Mouse (Mus musculus) forebrain, embryonic 10.5 days (tissue): ENCODE data around the gene Tpi1. TPM values are rescaled to one million over a fixed set of nuclear protein-coding genes. Genes with fewer than 3 reads are reported as not detected.

Experiments
- DNase-seq: peaks from one replicate; pipeline ENCODE4 v3.0.0-alpha.2; 2017; ENCODE audit warnings: low spot score; ENCODE audit errors: extremely low spot score
- H3K27ac ChIP-seq: fragments of 300-500 bp; sonication (generic); 2 replicates; pipeline ENCODE4 v1.5.1; 2016; ENCODE audit warnings: mild to moderate bottlenecking
- H3K27me3 ChIP-seq: fragments of 300-500 bp; sonication (generic); 2 replicates; pipeline ENCODE4 v1.6.1; 2016; ENCODE audit warnings: mild to moderate bottlenecking; ENCODE audit not compliant: poor library complexity, severe bottlenecking
- H3K36me3 ChIP-seq: fragments of 300-500 bp; sonication (generic); replicated peaks from 2 replicates; pipeline ENCODE4 v1.6.1; 2016; ENCODE audit warnings: mild to moderate bottlenecking, moderate library complexity
- H3K4me1 ChIP-seq: fragments of 300-500 bp; sonication (generic); 2 replicates; pipeline ENCODE4 v1.6.1; 2016
- H3K4me3 ChIP-seq: fragments of 300-500 bp; sonication (generic); 2 replicates; pipeline ENCODE4 v1.5.1; 2016; ENCODE audit warnings: mild to moderate bottlenecking, moderate library complexity
- H3K9me3 ChIP-seq: fragments of 300-500 bp; sonication (generic); 2 replicates; pipeline ENCODE4 v1.6.1; 2016; ENCODE audit warnings: mild to moderate bottlenecking, moderate library complexity
- WGBS: fragments of 180-500 bp; shearing (Covaris S2); methylation state at CpG from one replicate; pipeline ENCODE4 v1.1.7; 2016; 5-methylcytosine and 5-hydroxymethylcytosine counted together
- polyA plus RNA-seq: library from polyadenylated mRNA; unstranded; fragments of >200 nt; fragmentation: Nextera tagmentation; extraction: Ambion mirVana; gene quantifications from 2 replicates; pipeline ENCODE4 v1.2.1, GENCODE M21; 2016

Tpi1 gene
- 1,048 and 1,068 TPM in 2 replicates for polyA plus RNA-seq

DNA sequence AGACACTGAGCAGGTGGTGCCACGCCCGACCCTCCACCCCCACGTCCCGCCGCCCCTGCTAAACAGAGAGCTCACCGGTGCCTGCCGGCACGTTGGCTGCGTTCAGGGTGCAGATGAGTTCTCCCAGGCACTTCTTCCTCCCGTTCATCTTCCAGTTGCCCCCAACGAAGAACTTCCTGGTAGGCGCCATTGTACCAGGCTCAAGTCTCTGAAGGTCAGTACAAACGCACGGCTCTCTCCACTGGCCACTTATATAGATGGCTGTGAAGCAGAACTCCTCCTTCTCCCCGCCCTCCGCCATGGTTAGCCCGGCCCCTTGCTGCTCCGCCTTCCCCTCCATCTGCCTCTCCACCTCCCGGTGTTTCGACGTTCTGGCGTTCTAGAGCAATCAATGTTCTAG is at the start of gene Tpi1:
Gene Tpi1 (minus strand): TSS at position 364 of the 400 bp plus-strand sequence.
- H3K36me3 ChIP-seq: peaks cover 81% of the 10 kb centered on the region
- H3K27me3 ChIP-seq: no peaks in the 10 kb centered on the region
- peak; percentile 88 for DNase-seq
- H3K27ac ChIP-seq: peak within 1 kb of the TSS; percentile 99
- H3K4me3 ChIP-seq: peak within 1 kb of the TSS; percentile 91
- H3K9me3 ChIP-seq: no peaks in the 10 kb centered on the region
- WGBS: 0% methylated on average over 22 of the region's 22 CpGs
- peaks cover 61% of the 10 kb centered on the region for H3K4me1 ChIP-seq

- peaks cover 9% of the 10 kb centered on the region for H3K36me3 ChIP-seq
- peaks cover 82% of the 10 kb centered on the region for H3K4me1 ChIP-seq
- WGBS: 0% methylated on average over 15 of the region's 16 CpGs
- no peaks in the 10 kb centered on the region for H3K9me3 ChIP-seq
- peak overlapping the region; percentile 69 for H3K4me3 ChIP-seq
- peak overlapping the region; percentile 92 for H3K27ac ChIP-seq
- H3K27me3 ChIP-seq: peaks cover 82% of the 10 kb centered on the region
- DNase-seq: peak; percentile 54
Measured at GRCm38 (mm10) chr6:124863125-124863657, 49.1 kb upstream of the Tpi1 start.

DNA sequence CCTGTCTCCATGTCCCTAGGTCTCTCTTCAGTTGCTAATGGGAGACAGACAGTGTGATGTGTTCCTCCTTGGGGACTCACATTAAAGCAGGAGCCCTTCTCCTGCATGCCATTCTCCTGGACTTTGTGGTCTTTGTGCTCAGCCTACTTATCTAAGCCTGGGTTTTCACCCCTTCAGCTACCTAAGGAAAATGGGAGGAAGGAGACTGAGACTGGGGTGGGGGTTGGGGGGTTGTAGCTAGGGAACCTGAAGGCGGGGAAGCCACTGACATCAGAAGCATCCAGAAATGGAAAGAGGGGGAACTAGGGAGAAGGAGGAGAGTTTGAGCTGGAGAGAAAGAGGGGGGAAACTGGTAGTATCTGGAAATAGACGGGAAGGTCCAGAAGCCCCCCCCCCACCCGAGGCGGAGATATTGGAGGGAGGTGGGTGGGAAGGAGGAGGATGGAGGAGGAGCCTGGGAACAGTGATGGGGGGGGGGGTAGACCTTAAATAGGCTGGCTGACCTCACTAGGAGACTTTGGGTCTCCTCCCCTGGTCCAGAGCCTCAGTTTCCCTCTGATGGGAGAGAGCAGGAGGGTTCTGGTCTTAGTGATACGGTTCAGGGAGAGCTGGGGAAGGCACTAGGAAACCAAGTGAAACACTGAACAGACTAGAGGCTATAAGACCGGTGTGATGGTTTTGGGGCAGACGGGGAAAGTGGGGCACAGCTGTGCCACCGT is 48.5 kb upstream of the Tpi1 start:
- H3K9me3 ChIP-seq: no peaks in the 10 kb centered on the region
- peaks cover 9% of the 10 kb centered on the region for H3K36me3 ChIP-seq
- H3K4me3 ChIP-seq: peak overlapping the region; percentile 69
- WGBS: 9% methylated on average over 8 of the region's 8 CpGs
- peak overlapping the region; percentile 92 for H3K27ac ChIP-seq
- H3K27me3 ChIP-seq: peaks cover 88% of the 10 kb centered on the region
- no peak for DNase-seq
- H3K4me1 ChIP-seq: peaks cover 89% of the 10 kb centered on the region

DNA sequence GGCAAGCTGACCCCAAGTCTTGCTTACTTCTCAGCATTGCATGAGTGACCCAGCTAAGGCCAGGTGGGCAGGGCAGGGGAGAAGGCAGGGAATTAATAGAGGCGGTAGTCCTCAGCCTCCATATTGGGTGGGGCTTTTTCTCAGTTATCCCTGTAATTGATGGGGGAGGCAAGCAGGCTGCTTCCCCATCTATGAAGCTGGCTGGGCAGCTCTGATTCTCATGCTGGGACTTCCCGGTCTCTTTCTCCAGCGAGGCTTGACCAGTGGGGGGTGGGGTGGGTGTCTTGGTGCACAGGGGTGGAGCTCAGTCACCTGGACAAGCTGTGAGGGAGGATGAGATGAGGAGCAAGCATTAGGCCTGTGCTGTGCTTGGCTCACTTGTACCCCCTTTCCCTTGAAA is 47.7 kb upstream of the Tpi1 start:
- Histone ChIP-seq H3K27me3 (peaks cover 86% of the 10 kb centered on the region), H3K36me3 (peaks cover 9% of the 10 kb centered on the region), H3K4me1 (peaks cover 94% of the 10 kb centered on the region), H3K4me3 (peak overlapping the region; percentile 69), H3K9me3 (no peaks in the 10 kb centered on the region), H3K27ac (peak overlapping the region; percentile 92)
- DNase-seq: no peak
- WGBS: 25% methylated on average over 3 of the region's 3 CpGs

- Histone ChIP-seq H3K4me1 (peaks cover 95% of the 10 kb centered on the region), H3K9me3 (no peaks in the 10 kb centered on the region), H3K27ac (peak overlapping the region; percentile 92), H3K4me3 (0 out of 2 replicates have a peak overlapping the region, but pooled peaks have one; percentile 6), H3K27me3 (peaks cover 80% of the 10 kb centered on the region), H3K36me3 (peaks cover 9% of the 10 kb centered on the region)
- 80% methylated on average over 19 of the region's 19 CpGs for WGBS
- DNase-seq: no peak
Measured at GRCm38 (mm10) chr6:124861266-124861665, 47.2 kb upstream of the Tpi1 start.

- H3K36me3 ChIP-seq: peaks cover 9% of the 10 kb centered on the region
- no peak for DNase-seq
- peak overlapping the region; percentile 92 for H3K27ac ChIP-seq
- peaks cover 95% of the 10 kb centered on the region for H3K4me1 ChIP-seq
- no peak overlapping the region for H3K4me3 ChIP-seq
- H3K27me3 ChIP-seq: peaks cover 73% of the 10 kb centered on the region
- H3K9me3 ChIP-seq: no peaks in the 10 kb centered on the region
- 81% methylated on average over 9 of the region's 9 CpGs for WGBS
Measured at GRCm38 (mm10) chr6:124860511-124860910, 46.4 kb upstream of the Tpi1 start.

DNA sequence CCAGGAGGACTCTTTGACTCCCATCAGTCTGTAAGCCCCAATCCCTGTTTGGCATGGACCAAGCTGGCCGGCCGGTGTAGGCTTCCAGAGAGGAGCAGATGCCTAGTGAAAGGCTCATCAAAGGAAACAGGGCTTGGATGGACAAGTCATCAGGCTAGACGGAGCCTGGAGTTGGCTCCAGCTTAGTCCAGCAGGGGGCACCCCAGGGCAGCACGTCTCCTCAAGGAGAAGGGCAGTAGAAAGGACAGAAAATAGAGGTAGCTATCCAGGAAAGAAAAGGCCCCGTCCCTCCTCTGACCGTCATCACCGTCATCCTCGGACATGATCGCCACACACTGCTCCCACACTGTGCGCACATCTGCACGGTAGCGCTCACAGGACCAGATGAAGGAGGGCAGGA is 45.6 kb upstream of the Tpi1 start:
- DNase-seq: peak; percentile 83
- Histone ChIP-seq H3K9me3 (no peaks in the 10 kb centered on the region), H3K27me3 (peaks cover 68% of the 10 kb centered on the region), H3K27ac (peak overlapping the region; percentile 92), H3K4me1 (peaks cover 92% of the 10 kb centered on the region), H3K36me3 (peaks cover 13% of the 10 kb centered on the region), H3K4me3 (peak overlapping the region; percentile 19)
- 12% methylated on average over 12 of the region's 12 CpGs for WGBS

DNA sequence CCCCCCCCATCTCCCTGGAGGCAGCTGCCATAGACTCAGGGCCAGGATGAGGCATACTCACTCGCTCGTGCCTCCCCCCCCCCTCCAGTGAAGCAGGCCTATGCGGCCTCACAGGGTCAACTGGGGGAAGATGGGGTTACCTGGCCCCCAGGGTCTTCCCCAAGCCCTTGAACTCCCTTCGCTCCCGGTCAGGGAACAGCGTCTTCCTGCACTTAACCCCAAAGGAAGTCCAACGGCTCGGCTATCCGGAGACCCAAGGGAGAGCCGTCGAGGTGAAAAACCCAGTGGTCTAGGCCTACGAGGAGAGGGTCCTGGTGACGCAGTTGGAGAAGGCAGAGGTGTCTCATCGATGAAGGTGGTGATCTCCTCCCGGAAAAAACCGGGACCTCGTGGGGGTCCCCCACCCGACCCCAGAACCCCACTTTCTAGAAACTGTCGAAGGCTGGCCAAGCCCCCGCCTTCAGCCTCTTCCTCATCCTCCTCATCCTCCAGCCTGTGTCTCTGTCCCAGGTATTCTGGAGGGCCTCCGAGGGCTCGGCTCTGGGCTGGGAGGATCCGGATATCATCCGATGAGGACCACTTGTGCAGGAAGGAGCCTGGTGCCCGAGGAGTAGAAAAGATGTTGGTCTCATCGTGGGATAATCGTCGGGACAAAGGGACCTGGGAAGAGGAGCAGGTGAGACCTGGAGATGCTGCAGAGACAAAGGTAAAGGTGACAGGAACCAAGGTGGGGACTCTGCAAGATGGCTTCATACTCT is 44.6 kb upstream of the Tpi1 start:
- H3K36me3 ChIP-seq: peaks cover 22% of the 10 kb centered on the region
- H3K4me3 ChIP-seq: peak overlapping the region; percentile 87
- peak overlapping the region; percentile 98; the same call in 1 of the 2 replicates for H3K27ac ChIP-seq
- H3K9me3 ChIP-seq: no peaks in the 10 kb centered on the region
- no peak for DNase-seq
- peaks cover 61% of the 10 kb centered on the region for H3K27me3 ChIP-seq
- WGBS: 83% methylated on average over 28 of the region's 28 CpGs
- peaks cover 82% of the 10 kb centered on the region for H3K4me1 ChIP-seq

GRCm38 (mm10) chr6:124857840-124858530 is 43.9 kb upstream of the Tpi1 start:
- peak overlapping the region; percentile 87 for H3K4me3 ChIP-seq
- H3K27ac ChIP-seq: peak overlapping the region; percentile 98
- peaks cover 75% of the 10 kb centered on the region for H3K4me1 ChIP-seq
- DNase-seq: peak; percentile 31
- 25% methylated on average over 26 of the region's 26 CpGs for WGBS
- H3K36me3 ChIP-seq: peaks cover 30% of the 10 kb centered on the region
- peaks cover 57% of the 10 kb centered on the region for H3K27me3 ChIP-seq
- no peaks in the 10 kb centered on the region for H3K9me3 ChIP-seq

GRCm38 (mm10) chr6:124856916-124857839 is 43.1 kb upstream of the Tpi1 start, which contains the start of gene P3h3:
Gene P3h3 (minus strand): TSS chr6:124857752.
- H3K4me3 ChIP-seq: peak within 1 kb of the TSS; percentile 87
- peak within 1 kb of the TSS; percentile 98 for H3K27ac ChIP-seq
- DNase-seq: peak; percentile 89
- H3K4me1 ChIP-seq: peaks cover 67% of the 10 kb centered on the region
- H3K9me3 ChIP-seq: no peaks in the 10 kb centered on the region
- H3K27me3 ChIP-seq: peaks cover 49% of the 10 kb centered on the region
- under 1% methylated on average over 86 of the region's 86 CpGs for WGBS
- H3K36me3 ChIP-seq: peaks cover 35% of the 10 kb centered on the region

DNA sequence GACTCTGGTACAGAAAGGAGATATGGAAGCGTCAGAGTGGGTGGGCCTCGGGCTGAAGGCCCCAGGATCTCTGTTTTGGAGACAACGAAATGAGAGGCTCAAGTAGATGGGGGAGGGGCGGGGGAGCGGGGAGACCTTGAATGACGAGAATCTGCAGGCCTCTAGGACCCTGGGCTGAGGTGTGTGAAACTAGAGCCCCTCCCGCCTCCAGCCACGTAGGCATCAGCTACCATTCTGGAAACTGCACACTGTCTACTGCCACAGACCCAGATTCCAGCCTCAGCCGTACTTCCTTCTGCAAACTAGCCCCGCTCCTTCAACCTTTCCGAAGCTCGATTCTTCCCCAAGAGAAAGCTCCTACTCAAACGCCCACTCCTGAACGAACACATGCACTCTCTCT is 42.2 kb upstream of the Tpi1 start:
- peak; percentile 57 for DNase-seq
- no peaks in the 10 kb centered on the region for H3K9me3 ChIP-seq
- H3K4me3 ChIP-seq: peak overlapping the region; percentile 87
- 7% methylated on average over 14 of the region's 14 CpGs for WGBS
- H3K27me3 ChIP-seq: peaks cover 42% of the 10 kb centered on the region
- H3K36me3 ChIP-seq: peaks cover 34% of the 10 kb centered on the region
- H3K27ac ChIP-seq: peak overlapping the region; percentile 98
- peaks cover 58% of the 10 kb centered on the region for H3K4me1 ChIP-seq
